Mouse (Mus musculus) T-helper 2 cell (primary cell): ENCODE results near the gene Dnajc19.

Experiments
- in situ Hi-C: fragments of 300-600 bp; cut with MboI, MseI; formaldehyde crosslinking; loops from one replicate; pipeline ENCODE4 v1.15.1; 2025; ENCODE audit warnings: high pct_unique_total_duplicates

Dnajc19 gene

DNA sequence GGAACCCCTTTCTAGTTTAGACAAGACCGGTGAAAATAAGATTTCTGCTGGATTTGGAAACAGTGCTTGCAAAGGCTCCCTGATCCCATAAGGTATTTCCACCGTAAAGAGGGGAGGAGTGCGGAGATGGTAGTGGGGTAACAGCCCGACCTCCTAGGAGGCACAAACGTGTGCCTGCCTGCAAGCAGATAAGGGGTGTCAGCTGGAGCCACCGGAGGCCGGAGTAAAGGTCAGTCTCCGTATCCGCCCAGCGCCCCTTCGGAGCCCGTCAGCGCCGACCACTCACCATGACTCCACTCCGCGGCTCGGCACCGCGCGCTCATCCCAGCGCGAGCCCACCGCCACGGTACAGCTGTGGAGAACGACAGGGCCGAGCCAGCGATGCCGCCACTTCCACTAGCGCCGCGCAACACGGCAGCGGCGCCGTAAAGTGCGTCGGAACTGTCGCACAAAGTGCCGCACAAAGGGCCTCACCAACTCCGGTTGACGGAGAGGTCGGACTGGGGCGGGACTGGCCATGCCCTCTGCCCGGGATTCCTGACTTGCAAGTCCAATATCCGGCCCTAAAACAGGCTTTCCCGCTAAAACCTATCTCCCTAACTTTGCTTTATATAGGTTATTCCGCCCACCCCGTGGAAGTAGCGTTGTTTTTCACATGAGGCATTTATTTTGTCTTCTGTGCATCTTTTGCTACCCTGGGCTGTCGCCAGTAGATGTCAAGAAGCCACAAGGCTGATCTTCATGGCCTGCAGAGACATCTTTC lies at the start of gene Dnajc19:
Gene Dnajc19 (minus strand): TSS at position 422 of the 763 bp plus-strand sequence.
- in situ Hi-C loops, result no loop called here

DNA sequence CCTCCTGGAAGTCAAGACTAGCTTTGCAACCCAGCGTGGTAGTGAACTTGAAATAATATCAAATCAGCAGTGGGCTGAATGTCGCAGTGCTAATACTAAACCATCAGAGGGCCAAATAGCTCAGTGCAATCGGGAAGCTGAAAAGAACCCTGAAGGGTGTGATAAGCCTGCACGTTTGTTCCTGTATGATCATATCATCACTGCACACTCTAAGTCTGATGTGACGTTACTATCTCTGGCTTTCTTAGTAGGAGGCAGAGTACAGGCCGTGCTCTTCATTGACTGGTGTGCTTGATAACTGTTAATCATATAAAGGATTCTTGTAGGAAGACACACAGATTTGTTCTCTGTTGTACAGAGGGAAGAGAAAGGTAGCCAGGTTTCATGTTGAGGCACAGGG lies 48.8 kb upstream of the Dnajc19 start:
- in situ Hi-C loops, result no loop called here

DNA sequence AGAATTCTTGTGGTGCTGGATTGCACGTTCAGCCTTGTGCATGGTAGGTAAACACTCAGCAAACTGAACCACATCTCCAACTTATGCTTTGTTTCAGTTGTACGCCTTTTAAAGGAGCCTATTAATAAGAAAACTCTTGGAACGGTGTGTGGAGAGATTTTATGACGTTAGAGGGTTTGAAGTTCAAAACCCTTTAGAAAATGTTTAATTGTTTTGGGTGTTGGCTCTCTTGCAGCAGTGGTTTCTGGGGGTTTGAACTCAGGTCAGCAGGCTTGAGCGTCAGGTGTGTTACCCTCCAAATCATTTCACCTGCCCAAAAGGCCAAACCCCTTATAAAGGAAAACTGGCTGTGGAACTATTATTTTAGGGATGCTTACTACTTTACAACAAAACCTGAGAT lies 40.2 kb upstream of the Dnajc19 start:
- in situ Hi-C loops, result no loop called here

DNA sequence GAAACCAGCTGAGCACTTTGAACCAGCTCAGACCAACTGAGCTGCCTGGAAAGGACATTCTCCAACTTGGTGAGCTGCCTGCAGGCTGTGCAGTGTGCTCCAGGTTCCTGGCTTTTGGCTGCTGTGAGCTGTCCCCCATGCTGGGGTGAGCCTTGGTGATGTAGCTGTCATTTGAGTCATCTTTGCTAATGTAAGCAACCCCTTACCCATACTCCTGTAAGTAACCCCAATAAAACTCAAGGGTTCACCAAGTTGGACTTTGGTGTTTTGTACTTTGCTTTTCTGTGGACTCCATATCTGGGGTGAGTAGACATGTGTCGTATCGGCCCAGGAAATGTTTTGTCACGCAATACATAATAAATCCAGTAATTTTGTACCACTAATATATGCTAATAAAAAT lies 39.7 kb upstream of the Dnajc19 start:
- in situ Hi-C loops, result no loop called here

DNA sequence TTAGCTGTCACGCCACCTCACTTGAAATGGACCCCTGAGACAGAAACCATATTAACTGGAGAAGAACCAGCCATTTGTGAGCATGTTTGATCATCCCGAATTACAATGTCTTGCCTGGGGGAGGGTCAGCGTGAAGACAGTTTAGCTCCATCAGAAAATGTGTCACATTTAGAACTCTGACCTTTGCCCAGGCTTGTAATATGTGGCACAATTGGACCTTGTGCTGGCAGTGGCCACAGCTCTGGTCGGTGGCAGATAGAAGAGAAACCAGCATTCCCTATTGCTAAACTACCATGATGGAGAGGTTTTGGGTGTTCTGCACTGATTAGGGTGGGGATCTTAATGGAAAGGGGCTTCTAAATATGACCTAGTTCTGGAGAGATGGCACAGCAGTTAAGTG lies 38.7 kb upstream of the Dnajc19 start:
- in situ Hi-C loops, result no loop called here

DNA sequence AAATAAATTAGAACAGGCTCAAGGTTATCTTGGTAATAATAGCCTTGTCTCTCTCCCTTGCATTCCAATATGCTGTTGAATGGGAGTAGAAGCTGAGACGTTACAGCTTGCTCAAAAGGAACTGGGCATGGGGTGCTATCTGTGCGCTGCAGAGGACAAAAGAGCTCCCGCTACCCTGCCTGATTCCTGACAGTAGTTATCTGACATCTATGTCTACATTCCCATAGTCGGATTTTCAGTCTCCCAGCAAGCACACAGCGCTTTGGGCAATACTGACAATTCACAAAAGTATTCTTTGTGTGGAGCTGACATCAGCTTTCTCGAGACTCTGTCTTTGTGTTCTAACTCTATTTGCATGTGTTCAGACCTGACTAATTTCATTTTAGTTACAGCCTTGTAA lies 34.7 kb upstream of the Dnajc19 start:
- in situ Hi-C loops, result no loop called here

DNA sequence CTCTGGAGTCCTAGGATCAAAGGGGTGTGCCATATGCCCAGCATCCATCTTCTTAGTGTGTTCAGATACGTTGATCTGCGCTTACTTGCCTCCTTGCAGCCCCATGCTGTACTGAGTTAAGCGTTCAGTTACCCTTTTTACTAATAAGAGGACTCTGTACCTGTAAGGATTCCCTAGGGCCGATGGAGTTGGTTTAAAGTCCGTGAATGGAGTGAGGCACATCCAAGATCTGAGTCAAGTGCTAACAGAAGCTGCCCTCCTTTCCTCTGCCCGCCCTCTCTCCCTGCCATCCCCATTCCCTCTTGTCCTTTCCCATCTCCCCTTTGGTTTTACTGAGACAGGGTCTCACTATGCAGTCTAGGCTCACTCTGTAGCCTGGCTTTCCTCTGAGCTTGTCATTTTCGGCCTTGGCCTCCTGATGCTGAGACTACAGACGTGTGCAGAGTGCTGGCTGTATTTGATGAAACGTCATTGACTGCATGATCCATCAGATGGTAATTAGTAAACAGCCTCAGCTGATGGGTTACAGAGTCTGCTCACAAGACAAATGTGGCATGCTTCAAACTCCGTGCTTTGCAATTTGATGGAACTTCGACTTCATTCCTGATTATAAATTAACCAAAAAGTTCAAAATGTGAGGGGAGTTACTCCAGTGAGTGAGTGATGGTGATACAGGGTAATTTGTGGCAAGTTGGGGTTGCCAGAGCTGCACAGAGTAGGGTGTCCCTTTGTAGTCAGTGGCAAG lies 31.0 kb upstream of the Dnajc19 start:
- in situ Hi-C loops, result no loop called here

DNA sequence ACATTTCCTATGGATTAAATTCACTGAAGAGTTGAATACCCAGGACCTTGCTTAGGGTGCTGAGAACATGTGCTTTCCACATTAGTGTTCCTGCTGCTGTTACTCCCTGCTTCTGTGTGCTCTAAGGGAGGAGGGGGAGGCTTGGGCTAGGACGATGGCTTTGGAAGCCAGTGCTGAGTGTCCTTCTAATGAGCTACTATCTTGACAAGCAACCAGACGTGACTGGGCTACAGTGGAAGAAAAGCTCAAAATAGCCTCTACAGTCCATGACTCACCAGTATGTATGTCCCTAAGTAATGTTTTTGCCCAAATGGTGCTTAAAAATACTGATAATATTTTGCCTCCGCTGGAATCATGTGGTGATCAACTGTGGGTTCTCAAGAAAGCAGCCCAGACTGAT lies 26.5 kb upstream of the Dnajc19 start:
- in situ Hi-C loops, result no loop called here

DNA sequence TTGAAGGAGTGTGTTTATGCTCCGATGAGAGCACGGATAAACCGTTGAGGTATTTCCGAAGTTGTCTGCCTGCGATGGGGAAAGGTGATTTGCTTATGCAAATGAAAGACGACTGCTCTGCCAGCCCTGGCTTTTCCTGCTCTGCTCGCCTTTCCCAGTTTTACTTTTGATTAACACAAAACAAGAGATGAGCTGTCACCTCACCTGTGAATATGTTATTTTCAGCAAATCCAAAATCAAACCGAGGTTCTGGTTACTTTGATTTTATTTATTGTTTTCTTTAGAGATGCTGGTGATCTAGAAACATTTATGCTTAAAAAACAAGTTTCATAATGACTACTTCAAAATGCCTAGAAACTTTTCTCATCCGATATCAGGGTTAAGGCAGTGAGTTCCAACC lies 25.3 kb upstream of the Dnajc19 start:
- in situ Hi-C loops, result no loop called here

DNA sequence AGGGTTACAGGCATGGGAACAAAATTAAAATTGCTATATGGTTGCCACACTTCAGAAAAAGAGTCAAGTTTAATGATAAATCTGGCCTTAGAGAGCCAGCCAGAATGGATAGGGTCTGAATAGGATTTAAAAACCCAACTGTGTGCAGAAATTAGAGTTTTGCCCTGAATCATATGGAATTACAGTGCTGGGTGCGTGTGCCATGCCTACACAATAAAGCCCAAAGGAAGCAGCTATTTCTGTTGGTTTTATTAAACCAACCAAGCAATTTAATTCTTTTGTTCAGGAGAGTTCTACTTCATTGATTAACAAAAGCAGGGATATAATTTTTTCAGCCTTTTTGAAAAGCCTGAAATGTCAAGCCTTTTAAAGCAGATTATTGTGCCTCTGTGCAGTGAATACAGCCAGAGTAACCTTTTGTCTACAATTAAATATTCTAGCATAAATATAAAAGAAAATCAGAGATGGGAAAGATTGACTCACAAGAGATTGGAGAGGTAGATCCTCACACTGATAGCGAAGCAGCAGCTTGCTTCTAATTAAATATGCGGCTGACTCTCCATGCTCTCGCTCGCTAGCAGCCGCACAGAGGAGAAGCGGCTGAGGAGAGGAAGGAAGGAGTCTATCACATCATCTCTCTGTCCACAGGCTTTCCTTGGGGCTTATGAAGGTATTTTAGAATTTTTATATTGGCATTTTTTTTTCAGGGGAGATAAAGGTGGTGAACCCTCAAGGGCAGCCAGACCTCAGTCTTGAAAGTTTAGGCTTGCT lies 23.0 kb upstream of the Dnajc19 start:
- in situ Hi-C loops, result no loop called here

DNA sequence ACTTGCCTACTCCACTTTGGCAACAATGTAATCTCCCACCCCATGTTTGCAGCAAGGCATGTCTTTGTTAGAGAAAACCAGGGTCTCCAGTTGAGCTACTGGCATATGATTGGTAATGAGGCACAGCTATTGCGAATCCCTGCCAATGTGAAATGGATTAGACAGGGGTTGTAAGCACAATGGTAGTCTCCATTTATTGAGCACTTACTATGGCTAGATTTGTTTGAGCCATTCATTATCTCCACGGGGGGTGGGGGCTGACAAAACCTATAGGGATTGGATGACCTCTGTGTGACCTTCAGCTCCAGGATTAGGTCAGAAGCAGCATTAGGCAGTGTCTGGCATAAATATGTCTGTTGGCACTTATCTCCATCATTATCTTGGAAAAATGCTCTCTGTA lies 21.8 kb upstream of the Dnajc19 start:
- in situ Hi-C loops, result no loop called here

DNA sequence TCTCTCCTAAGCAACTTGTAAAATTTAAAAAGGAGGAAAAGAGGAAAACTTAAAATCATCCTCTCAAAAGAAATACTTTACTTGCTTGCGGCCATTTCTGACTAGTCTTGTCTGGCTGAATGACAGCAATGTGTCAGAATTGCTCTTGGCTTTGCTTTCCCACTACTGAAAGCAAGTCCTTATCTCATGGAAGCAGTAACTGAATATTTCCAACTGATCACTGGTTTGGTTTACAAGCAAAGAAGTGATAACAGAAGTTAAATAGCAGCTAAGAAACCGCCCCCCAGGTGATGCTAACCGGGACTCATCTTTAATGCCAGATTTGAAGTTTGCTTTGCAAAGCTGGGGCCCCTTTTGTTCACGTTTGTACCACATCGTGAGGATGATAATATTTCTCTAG lies 2.5 kb upstream of the Dnajc19 start:
- in situ Hi-C loops, result no loop called here

DNA sequence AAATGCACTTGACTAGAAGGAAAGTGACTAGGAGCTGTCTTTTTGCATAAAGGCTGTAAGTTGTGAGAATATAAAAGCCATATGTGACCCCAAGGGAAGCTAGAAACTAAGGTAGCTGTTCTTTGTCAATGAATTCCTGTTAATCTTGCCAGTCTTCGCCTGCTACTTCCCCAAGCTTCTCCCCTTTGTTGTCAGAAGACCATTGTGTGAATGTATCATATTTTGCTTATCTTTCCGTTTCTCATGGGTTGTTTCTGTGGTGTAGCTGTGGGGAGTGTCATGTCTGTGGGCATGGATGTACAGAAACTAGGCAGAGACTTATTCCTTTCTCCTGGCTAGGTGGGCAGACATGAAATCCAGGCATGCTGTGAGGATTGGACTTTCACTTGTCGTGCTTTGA lies 808 bp upstream of the Dnajc19 start:
- in situ Hi-C loops, result no loop called here

DNA sequence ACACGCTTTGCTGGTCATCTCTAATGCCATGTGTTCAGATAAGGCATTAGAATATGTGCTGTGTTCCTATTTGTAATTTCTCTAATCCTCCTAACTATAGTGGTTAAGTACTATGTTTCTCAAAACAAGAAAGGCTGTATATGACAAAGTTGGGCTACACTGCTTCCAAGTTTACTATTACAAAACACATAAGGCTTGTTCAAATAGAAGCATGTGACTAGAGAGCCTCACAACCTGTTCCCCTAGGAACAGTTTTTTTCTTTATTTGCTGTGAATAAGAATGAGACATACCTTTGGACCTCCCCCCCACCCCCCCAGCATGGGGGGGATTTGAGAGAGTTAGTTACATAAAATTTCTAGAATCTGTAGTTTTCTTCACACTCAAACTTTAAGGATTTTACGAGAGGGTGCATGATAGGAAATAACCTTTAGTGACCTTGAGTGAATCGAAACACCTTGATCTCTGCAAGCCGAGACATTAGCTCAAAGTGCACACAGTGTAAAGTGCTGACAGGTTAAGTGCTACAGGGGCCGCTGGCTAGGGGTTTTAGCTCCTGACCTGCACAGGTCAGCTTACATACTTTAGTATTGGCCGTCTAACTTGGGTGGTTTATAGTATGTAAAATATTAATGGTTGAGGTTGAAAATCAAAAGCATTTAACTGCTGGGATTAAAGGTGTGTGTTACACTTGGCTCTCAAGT lies 4.9 kb downstream of the Dnajc19 start:
- in situ Hi-C loops, result no loop called here

DNA sequence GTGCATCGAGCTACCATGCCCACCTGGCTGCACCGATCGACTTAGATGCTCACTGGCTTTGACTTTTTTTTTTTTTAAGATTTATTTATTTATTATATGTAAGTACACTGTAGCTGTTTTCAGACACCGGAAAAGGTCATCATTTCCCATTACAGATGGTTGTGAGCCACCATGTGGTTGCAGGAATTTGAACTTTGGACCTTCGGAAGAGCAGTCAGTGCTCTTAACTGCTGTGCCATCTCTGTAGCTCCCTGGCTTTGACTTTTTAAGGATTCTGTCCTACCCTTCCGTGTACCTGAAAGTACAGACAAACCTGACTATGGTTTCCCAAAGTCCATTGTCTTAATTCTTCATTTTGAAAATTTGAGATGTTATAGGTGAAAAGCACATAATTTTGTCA lies 8.4 kb downstream of the Dnajc19 start:
- in situ Hi-C loops, result loop anchor here (25.0 kb wide), 1 partner anchor 1335 kb away; the partner anchor contains the start of genes Mrpl47 and Ndufb5

DNA sequence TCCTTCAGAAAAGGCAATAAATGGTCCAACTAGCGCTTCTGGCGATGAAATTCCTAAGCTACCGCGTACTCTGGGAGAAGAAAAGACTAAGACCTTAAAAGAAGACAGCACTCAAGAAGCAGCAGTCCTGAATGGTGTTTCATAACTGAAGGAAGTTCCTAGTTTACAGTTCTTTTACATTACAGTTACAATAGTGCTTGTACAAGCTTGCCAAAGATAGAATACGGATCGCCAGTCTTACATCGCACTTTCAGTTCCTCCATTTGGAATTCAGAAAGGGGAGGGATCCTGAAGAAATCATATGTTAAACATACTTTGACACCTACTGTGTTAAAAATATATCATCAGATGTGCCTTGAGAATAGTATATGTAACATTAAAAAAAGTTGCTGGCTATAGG lies 12.2 kb downstream of the Dnajc19 start:
- in situ Hi-C loops, result loop anchor here (25.0 kb wide), 1 partner anchor 1332 kb away; the partner anchor contains the start of genes Mrpl47 and Ndufb5

DNA sequence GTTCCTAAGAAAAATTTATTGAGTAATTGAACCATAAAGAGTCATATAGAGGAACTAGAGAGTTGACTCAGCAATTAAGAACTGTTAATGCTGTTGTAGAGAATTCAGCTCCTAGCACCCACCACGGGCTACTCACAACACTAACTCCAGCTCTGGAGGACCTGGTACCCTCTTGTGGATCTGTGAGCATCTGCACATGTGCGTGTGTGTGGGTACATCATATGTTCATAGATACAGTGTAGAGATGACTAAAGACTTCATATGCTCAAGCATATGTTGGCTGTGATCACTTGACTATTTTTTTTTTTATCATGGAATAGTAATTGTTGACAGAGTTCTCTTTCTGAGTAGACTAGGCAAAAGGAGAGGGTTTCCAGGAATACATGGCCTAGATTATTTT lies 18.8 kb downstream of the Dnajc19 start:
- in situ Hi-C loops, result loop anchor here (25.0 kb wide), 1 partner anchor 1325 kb away; the partner anchor contains the start of genes Mrpl47 and Ndufb5

DNA sequence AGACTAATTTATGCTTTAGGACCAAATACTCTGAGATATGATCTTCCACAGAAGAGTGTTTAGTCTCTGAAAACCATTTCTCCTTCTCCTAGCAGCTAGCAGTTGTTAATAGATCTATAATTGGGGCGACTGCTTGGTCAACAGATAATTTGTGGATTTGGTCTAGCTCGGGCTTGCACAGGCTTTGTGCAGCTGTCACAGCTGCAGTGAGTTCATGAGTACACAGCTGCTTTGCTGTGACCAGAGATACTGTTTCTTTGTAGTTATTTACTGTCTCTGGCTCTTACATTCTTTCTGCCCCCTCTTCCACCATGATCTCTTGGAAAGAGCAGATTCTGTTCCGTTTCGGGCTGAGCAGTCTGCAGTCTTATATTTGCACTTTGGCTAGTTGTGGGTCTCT lies 39.1 kb downstream of the Dnajc19 start:
- in situ Hi-C loops, result loop anchor here (10.0 kb wide), 1 partner anchor 227 kb away; no protein-coding TSS in a partner anchor

DNA sequence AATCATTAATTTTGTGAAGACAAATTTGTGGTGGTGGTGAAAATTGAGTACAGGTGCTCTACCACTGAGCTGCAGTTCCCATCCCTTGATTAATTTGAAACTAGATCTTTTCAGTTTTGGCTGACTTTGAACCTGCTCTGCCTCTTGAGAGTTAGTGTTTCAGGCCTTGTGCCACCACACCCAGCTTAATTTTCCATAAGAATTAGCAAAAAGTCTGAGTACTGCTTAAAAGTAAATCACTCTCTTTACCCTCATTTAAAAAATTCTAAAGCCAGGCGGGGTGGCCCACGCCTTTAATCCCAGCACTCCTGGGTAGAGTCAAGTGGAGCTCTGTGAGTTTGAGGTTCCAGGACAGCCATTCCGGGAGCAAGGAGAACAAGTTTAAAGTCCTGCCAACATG lies 45.4 kb downstream of the Dnajc19 start:
- in situ Hi-C loops, result no loop called here

DNA sequence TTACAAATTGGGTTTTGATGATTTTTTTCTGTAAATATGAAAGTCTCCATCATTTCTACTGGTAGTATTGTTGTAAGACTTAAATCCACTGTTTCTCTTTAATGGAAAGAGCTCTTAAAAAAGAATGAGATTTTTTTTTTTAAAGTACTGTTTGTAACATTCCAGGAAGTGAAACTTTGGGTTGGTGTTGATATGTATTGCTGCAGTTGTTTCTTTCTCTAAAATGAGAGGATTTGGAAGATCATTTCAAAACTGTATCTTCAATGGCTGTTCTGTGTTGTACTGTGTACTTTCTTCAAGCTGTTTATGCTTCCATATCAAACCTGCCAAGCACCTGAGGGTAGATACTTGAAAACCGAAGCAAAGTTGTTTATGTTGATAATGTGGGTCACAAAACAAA lies 46.3 kb downstream of the Dnajc19 start:
- in situ Hi-C loops, result no loop called here

DNA sequence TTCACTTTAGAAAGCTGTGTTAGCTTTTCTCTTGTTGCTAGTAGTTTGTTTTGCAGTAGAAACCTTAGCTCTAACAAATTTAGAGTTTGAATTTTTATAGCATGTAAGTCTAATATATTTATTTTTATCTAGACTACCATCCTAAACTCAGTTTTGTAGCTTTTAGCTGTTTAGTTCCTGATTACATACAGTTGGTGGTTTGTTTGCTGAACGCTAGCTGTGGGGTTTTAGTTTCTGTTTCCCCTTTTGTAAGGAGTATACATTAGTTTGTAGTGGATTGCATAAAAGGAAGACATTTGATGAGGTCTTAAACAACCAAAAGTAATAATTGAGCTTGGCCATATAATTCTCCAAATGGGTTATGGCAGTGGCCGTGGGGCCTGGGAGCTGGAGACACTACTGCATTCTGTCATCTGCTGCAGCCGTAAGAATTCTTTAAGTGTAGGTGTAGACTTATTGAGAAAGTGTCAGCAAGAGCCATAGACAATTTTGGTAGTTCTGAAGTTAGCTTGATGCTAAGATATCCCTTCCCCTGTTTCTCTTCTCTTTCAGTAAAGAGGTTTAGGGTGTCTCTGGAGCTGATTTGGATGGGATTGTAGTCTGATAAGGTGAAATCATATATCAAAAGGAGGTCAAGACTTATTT lies 47.3 kb downstream of the Dnajc19 start:
- in situ Hi-C loops, result no loop called here
